Mouse (Mus musculus): ENCODE results near the gene Trmt112. TPM values are rescaled to one million over a fixed set of nuclear protein-coding genes. Genes with fewer than 3 reads are reported as not detected.
A peak's percentile ranks its signal among the peaks of the same experiment; 100 is the strongest.

Gene Trmt112
- polyA plus RNA-seq, 1 experiment = 183 TPM

- TF ChIP-seq POLR2A (IDR thresholded peaks at IDR 0.05; ENCODE audit: control insufficient read depth, extremely low read depth, insufficient read depth, low read length, poor library complexity) (no peak), CTCF (IDR thresholded peaks at IDR 0.05; ENCODE audit: borderline replicate concordance, control insufficient read depth, extremely low read depth, insufficient read depth, low read length, poor library complexity) (0 out of 2 replicates have a peak, but pooled peaks have one; percentile 70)
- Histone ChIP-seq H3K4me3 (ENCODE audit: control insufficient read depth, insufficient read depth, low read length) (peak overlapping the region; percentile 10; the same call in 1 of the 2 replicates), H3K36me3 (ENCODE audit: control insufficient read depth, insufficient read depth, low read length) (no peaks in the 10 kb centered on the region), H3K27me3 (ENCODE audit: control insufficient read depth, insufficient read depth, low read length) (peaks cover 22% of the 10 kb centered on the region; the same call in 1 of the 2 replicates), H3K27ac (ENCODE audit: control insufficient read depth, insufficient read depth, low read length) (no peak overlapping the region), H3K4me1 (replicated peaks; ENCODE audit: control insufficient read depth, insufficient read depth, low read length) (peaks cover 30% of the 10 kb centered on the region)
- WGBS = 6% methylated on average over 39 of the region's 39 CpGs
- peak; percentile 88 for DNase-seq
Observed at GRCm38 (mm10) chr19:6924461-6925306, 15.2 kb downstream of the Trmt112 start.

DNA sequence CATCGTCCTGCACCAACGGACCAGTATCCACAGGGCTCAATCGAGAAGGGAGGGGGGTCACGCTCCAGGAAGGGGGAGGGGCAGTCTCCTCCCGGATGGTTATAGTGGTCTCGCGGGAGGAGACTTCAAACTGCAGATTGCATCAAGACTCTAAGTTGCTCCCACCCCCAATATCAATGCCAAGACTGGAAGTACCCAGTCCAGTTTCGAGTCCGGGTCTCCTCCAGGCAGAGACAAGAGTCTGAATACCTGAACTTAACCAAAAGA, 15.7 kb downstream of the Trmt112 start, which contains the start of gene Catsperz:
Gene Catsperz, minus strand, starts transcription at position 74 of the 267 bp plus-strand sequence.
- Histone ChIP-seq H3K27me3 (ENCODE audit: control insufficient read depth, insufficient read depth, low read length) (peaks cover 22% of the 10 kb centered on the region; the same call in 1 of the 2 replicates), H3K27ac (ENCODE audit: control insufficient read depth, insufficient read depth, low read length) (no peak within 1 kb of the TSS), H3K4me1 (replicated peaks; ENCODE audit: control insufficient read depth, insufficient read depth, low read length) (peaks cover 27% of the 10 kb centered on the region), H3K4me3 (ENCODE audit: control insufficient read depth, insufficient read depth, low read length) (peak within 1 kb of the TSS; percentile 10; the same call in 1 of the 2 replicates), H3K36me3 (ENCODE audit: control insufficient read depth, insufficient read depth, low read length) (no peaks in the 10 kb centered on the region)
- WGBS = 7% methylated on average over 9 of the region's 9 CpGs
- TF ChIP-seq CTCF (IDR thresholded peaks at IDR 0.05; ENCODE audit: borderline replicate concordance, control insufficient read depth, extremely low read depth, insufficient read depth, low read length, poor library complexity) (no peak), POLR2A (IDR thresholded peaks at IDR 0.05; ENCODE audit: control insufficient read depth, extremely low read depth, insufficient read depth, low read length, poor library complexity) (no peak)
- DNase-seq = no peak

GRCm38 (mm10) chr19:6925611-6926329, 16.3 kb downstream of the Trmt112 start:
- Histone ChIP-seq H3K27ac (ENCODE audit: control insufficient read depth, insufficient read depth, low read length) (no peak overlapping the region), H3K27me3 (ENCODE audit: control insufficient read depth, insufficient read depth, low read length) (peaks cover 22% of the 10 kb centered on the region; the same call in 1 of the 2 replicates), H3K36me3 (ENCODE audit: control insufficient read depth, insufficient read depth, low read length) (no peaks in the 10 kb centered on the region), H3K4me1 (replicated peaks; ENCODE audit: control insufficient read depth, insufficient read depth, low read length) (peaks cover 21% of the 10 kb centered on the region), H3K4me3 (ENCODE audit: control insufficient read depth, insufficient read depth, low read length) (no peak overlapping the region)
- WGBS = 33% methylated on average over 40 of the region's 40 CpGs
- TF ChIP-seq POLR2A (IDR thresholded peaks at IDR 0.05; ENCODE audit: control insufficient read depth, extremely low read depth, insufficient read depth, low read length, poor library complexity) (no peak), CTCF (IDR thresholded peaks at IDR 0.05; ENCODE audit: borderline replicate concordance, control insufficient read depth, extremely low read depth, insufficient read depth, low read length, poor library complexity) (no peak)
- DNase-seq = no peak

GRCm38 (mm10) chr19:6926559-6927255, 17.2 kb downstream of the Trmt112 start:
- TF ChIP-seq POLR2A (IDR thresholded peaks at IDR 0.05; ENCODE audit: control insufficient read depth, extremely low read depth, insufficient read depth, low read length, poor library complexity) (no peak), CTCF (IDR thresholded peaks at IDR 0.05; ENCODE audit: borderline replicate concordance, control insufficient read depth, extremely low read depth, insufficient read depth, low read length, poor library complexity) (no peak)
- 19% methylated on average over 26 of the region's 26 CpGs for WGBS
- Histone ChIP-seq H3K4me3 (ENCODE audit: control insufficient read depth, insufficient read depth, low read length) (no peak overlapping the region), H3K4me1 (replicated peaks; ENCODE audit: control insufficient read depth, insufficient read depth, low read length) (peaks cover 19% of the 10 kb centered on the region), H3K36me3 (ENCODE audit: control insufficient read depth, insufficient read depth, low read length) (no peaks in the 10 kb centered on the region), H3K27me3 (ENCODE audit: control insufficient read depth, insufficient read depth, low read length) (peaks cover 22% of the 10 kb centered on the region; the same call in 1 of the 2 replicates), H3K27ac (ENCODE audit: control insufficient read depth, insufficient read depth, low read length) (no peak overlapping the region)
- DNase-seq = no peak

GRCm38 (mm10) chr19:6928080-6928479, 18.6 kb downstream of the Trmt112 start:
- Histone ChIP-seq H3K27ac (ENCODE audit: control insufficient read depth, insufficient read depth, low read length) (no peak overlapping the region), H3K36me3 (ENCODE audit: control insufficient read depth, insufficient read depth, low read length) (no peaks in the 10 kb centered on the region), H3K27me3 (ENCODE audit: control insufficient read depth, insufficient read depth, low read length) (peaks cover 28% of the 10 kb centered on the region; the same call in 1 of the 2 replicates), H3K4me3 (ENCODE audit: control insufficient read depth, insufficient read depth, low read length) (no peak overlapping the region), H3K4me1 (replicated peaks; ENCODE audit: control insufficient read depth, insufficient read depth, low read length) (peaks cover 12% of the 10 kb centered on the region)
- TF ChIP-seq POLR2A (IDR thresholded peaks at IDR 0.05; ENCODE audit: control insufficient read depth, extremely low read depth, insufficient read depth, low read length, poor library complexity) = no peak
- no peak for TF ChIP-seq CTCF (IDR thresholded peaks at IDR 0.05; ENCODE audit: borderline replicate concordance, control insufficient read depth, extremely low read depth, insufficient read depth, low read length, poor library complexity)
- no peak for DNase-seq
- 26% methylated on average over 9 of the region's 9 CpGs for WGBS

- TF ChIP-seq POLR2A (IDR thresholded peaks at IDR 0.05; ENCODE audit: control insufficient read depth, extremely low read depth, insufficient read depth, low read length, poor library complexity) (no peak), CTCF (IDR thresholded peaks at IDR 0.05; ENCODE audit: borderline replicate concordance, control insufficient read depth, extremely low read depth, insufficient read depth, low read length, poor library complexity) (no peak)
- peaks cover 23% of the 10 kb centered on the region; the same call in 1 of the 2 replicates for H3K27me3 ChIP-seq (ENCODE audit: control insufficient read depth, insufficient read depth, low read length)
Observed at GRCm38 (mm10) chr19:6931002-6931401, 21.5 kb downstream of the Trmt112 start.

More at GRCm38 (mm10) chr19:6931002-6931401, 21.5 kb downstream of the Trmt112 start:
- no peak overlapping the region for H3K27ac ChIP-seq (ENCODE audit: control insufficient read depth, insufficient read depth, low read length)
- H3K4me1 ChIP-seq (replicated peaks; ENCODE audit: control insufficient read depth, insufficient read depth, low read length) = peaks cover 7% of the 10 kb centered on the region
- no peaks in the 10 kb centered on the region for H3K36me3 ChIP-seq (ENCODE audit: control insufficient read depth, insufficient read depth, low read length)
- no peak overlapping the region for H3K4me3 ChIP-seq (ENCODE audit: control insufficient read depth, insufficient read depth, low read length)
- DNase-seq = no peak
- 23% methylated on average over 2 of the region's 2 CpGs for WGBS

All from thymus, adult 2 months (tissue).